Mouse (Mus musculus): ENCODE measurements around the gene Shisa9. TPM values are rescaled to one million over a fixed set of nuclear protein-coding genes. Genes with fewer than 3 reads are reported as not detected.

The Shisa9 gene
- polyA plus RNA-seq, 1 experiment from 2014 or later, result 1.7 TPM

DNA sequence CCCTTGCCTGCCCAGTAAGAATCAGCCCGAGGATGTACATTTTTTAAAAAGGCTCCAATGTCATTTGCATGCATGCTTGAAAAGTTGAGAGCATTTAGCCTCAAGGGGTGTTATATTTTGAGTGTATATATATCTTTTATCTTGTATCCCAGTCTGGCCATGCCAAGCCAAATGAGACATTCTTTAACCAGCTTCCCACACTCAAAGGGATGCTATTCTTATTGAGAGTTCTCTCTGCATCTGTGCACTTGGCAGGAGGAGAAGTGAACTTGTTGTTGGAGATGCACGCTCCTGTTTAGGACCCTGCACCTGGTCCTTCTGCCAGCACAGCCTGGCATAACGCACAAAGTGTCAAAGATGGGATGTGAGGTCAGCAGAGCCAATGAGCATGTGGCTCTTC is 135.6 kb downstream of the Shisa9 start:
- H3K4me3 ChIP-seq (ENCODE audit: low read length), result no peak overlapping the region
- no peaks in the 10 kb centered on the region for H3K4me1 ChIP-seq (replicated peaks; ENCODE audit: control insufficient read depth, insufficient read depth, low read length)
- H3K36me3 ChIP-seq (ENCODE audit: control insufficient read depth, insufficient read depth, low read length), result no peaks in the 10 kb centered on the region
- H3K9ac ChIP-seq (ENCODE audit: low read length), result no peak overlapping the region
- ATAC-seq (ENCODE audit: low read depth), result no peak
- H3K27ac ChIP-seq (ENCODE audit: low read length), result no peak overlapping the region
- no peaks in the 10 kb centered on the region for H3K27me3 ChIP-seq (ENCODE audit: control insufficient read depth, insufficient read depth, low read depth, low read length)
- no peaks in the 10 kb centered on the region for H3K9me3 ChIP-seq (ENCODE audit: control insufficient read depth, low read length)
- 80% methylated on average over 3 of the region's 3 CpGs for WGBS
- no peak overlapping the region for H3K4me2 ChIP-seq (ENCODE audit: low read depth, low read length)

DNA sequence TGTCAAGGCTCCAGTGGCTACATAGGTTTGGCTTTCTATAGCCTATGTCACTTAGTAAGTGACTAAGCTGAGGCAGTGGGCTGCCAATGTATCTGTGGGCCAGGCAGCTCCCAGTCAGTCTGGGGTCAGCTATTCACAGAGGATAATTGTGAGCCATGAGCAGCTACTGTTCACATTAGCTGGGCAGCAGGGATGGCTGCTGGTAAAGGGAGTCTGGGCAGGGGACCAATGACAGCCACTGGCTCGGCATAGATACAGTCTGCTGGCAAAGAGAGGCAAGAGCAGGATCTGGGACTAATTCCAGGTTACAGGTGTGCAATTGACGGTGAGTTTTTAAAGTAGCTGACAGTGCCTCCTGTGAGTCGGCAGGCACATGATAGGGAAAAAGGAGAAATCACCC is 145.9 kb downstream of the Shisa9 start:
- H3K4me3 ChIP-seq (ENCODE audit: low read length), result no peak overlapping the region
- WGBS, result 82% methylated on average over 3 of the region's 3 CpGs
- ATAC-seq (ENCODE audit: low read depth), result no peak

DNA sequence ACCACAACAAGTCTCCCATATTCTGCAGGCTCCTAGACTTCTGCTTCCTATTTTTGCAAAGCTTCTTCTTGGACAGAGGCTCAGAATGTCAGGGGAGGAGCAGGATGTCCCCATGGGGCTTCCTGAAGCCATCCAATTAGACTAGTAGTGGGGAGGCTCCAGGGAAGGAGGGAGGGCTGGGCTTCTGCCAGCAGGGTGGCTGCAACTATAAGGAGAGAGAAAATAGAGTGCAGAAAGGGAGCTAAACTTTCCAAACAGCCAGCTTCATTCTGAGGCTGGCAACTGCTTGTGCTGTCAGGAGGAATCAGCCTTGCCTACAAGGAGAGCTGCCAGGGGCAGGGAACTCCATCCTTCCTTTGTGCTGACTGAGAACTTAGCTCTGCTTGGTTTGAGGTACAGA is 162.8 kb downstream of the Shisa9 start:
- Histone ChIP-seq H3K9me3 (ENCODE audit: control insufficient read depth, low read length) (no peaks in the 10 kb centered on the region), H3K27ac (ENCODE audit: low read length) (no peak overlapping the region), H3K4me1 (replicated peaks; ENCODE audit: control insufficient read depth, insufficient read depth, low read length) (no peaks in the 10 kb centered on the region), H3K4me3 (ENCODE audit: low read length) (no peak overlapping the region), H3K36me3 (ENCODE audit: control insufficient read depth, insufficient read depth, low read length) (no peaks in the 10 kb centered on the region), H3K4me2 (ENCODE audit: low read depth, low read length) (no peak overlapping the region), H3K27me3 (ENCODE audit: control insufficient read depth, insufficient read depth, low read depth, low read length) (no peaks in the 10 kb centered on the region), H3K9ac (ENCODE audit: low read length) (no peak overlapping the region)
- ATAC-seq (ENCODE audit: low read depth), result no peak

More for the DNA sequence above, 145.9 kb downstream of the Shisa9 start:
- H3K27me3 ChIP-seq (ENCODE audit: control insufficient read depth, insufficient read depth, low read depth, low read length), result no peaks in the 10 kb centered on the region
- no peaks in the 10 kb centered on the region for H3K4me1 ChIP-seq (replicated peaks; ENCODE audit: control insufficient read depth, insufficient read depth, low read length)
- H3K36me3 ChIP-seq (ENCODE audit: control insufficient read depth, insufficient read depth, low read length), result no peaks in the 10 kb centered on the region
- no peak overlapping the region for H3K9ac ChIP-seq (ENCODE audit: low read length)
- H3K9me3 ChIP-seq (ENCODE audit: control insufficient read depth, low read length), result peaks cover 4% of the 10 kb centered on the region; the same call in 1 of the 2 replicates
- H3K27ac ChIP-seq (ENCODE audit: low read length), result no peak overlapping the region
- no peak overlapping the region for H3K4me2 ChIP-seq (ENCODE audit: low read depth, low read length)

DNA sequence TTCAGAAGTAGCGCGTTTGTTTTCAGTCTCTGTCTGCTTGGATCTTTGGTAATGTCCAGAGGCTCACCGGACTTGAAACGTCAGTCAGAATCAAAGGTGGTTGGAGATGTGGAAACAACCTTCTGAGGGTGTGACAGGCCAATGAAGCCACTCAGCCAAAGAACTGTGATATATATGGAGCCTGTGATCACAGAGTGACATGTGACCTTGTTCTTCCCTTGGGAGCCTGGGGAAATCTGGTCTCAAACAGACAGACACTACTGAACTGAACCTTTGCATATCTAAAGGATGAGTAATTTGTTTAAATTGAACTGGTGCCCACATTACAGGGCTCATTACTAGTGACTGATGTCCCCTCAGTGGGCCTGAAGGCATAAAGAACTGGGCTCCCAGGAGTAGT is 168.1 kb downstream of the Shisa9 start:
- Histone ChIP-seq H3K27ac (ENCODE audit: low read length) (no peak overlapping the region), H3K36me3 (ENCODE audit: control insufficient read depth, insufficient read depth, low read length) (no peaks in the 10 kb centered on the region), H3K4me3 (ENCODE audit: low read length) (no peak overlapping the region), H3K27me3 (ENCODE audit: control insufficient read depth, insufficient read depth, low read depth, low read length) (no peaks in the 10 kb centered on the region), H3K4me2 (ENCODE audit: low read depth, low read length) (no peak overlapping the region), H3K9me3 (ENCODE audit: control insufficient read depth, low read length) (no peaks in the 10 kb centered on the region), H3K4me1 (replicated peaks; ENCODE audit: control insufficient read depth, insufficient read depth, low read length) (no peaks in the 10 kb centered on the region), H3K9ac (ENCODE audit: low read length) (no peak overlapping the region)
- ATAC-seq (ENCODE audit: low read depth), result no peak
- WGBS, result 75% methylated on average over 4 of the region's 4 CpGs

DNA sequence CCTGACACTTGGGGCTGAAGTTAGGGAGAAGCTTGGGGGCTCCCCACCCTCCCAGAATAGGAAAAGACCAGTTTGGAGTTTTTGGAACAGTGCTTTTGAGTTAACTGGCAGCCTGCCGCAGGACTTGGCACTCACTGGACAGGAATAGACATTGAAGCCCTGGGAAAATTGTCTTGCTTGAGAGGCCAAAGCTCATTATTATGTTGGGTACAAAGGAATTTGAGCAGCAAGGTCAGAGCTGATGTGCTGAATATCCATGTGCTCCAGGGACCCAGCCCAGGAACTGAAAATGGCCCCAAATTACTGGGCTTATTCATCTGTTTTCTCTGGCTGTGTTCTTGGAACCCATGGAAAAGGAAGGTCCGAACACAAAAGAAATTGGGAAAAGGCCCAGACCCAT is 170.6 kb downstream of the Shisa9 start:
- no peak overlapping the region for H3K4me2 ChIP-seq (ENCODE audit: low read depth, low read length)
- no peaks in the 10 kb centered on the region for H3K9me3 ChIP-seq (ENCODE audit: control insufficient read depth, low read length)
- no peak overlapping the region for H3K27ac ChIP-seq (ENCODE audit: low read length)
- H3K4me1 ChIP-seq (replicated peaks; ENCODE audit: control insufficient read depth, insufficient read depth, low read length), result no peaks in the 10 kb centered on the region
- no peaks in the 10 kb centered on the region for H3K27me3 ChIP-seq (ENCODE audit: control insufficient read depth, insufficient read depth, low read depth, low read length)
- 74% methylated on average over 2 of the region's 2 CpGs for WGBS
- no peaks in the 10 kb centered on the region for H3K36me3 ChIP-seq (ENCODE audit: control insufficient read depth, insufficient read depth, low read length)
- no peak overlapping the region for H3K9ac ChIP-seq (ENCODE audit: low read length)
- H3K4me3 ChIP-seq (ENCODE audit: low read length), result no peak overlapping the region
- no peak for ATAC-seq (ENCODE audit: low read depth)

DNA sequence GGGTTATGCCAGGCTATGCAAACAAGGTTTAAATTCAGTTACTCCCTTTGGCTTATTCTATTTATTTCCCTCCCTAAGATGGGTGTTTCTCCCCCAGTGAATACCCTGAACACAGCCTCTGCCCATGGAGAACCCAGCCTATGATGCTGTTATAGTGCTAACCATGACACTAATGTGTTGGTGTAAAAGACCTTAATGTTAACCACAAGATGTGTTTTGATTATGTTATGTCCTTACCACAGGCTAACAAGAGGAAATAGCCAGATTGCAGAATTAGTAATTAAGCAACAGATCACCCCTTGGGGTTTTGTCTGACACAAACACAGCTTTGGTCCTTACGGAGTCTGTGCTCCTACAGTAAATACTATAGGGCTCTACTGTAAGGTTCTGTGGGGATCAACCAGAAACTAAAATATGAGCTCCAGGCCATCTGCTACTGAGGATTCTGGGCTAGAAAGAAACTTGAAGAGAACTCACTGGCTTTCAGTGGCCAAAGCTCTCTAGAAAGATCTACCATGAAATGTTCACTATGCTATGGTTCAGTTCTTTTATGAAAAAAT is 189.6 kb downstream of the Shisa9 start:
- Histone ChIP-seq H3K9ac (ENCODE audit: low read length) (no peak overlapping the region), H3K36me3 (ENCODE audit: control insufficient read depth, insufficient read depth, low read length) (no peaks in the 10 kb centered on the region), H3K4me2 (ENCODE audit: low read depth, low read length) (no peak overlapping the region), H3K9me3 (ENCODE audit: control insufficient read depth, low read length) (no peaks in the 10 kb centered on the region), H3K4me1 (replicated peaks; ENCODE audit: control insufficient read depth, insufficient read depth, low read length) (no peaks in the 10 kb centered on the region), H3K27me3 (ENCODE audit: control insufficient read depth, insufficient read depth, low read depth, low read length) (no peaks in the 10 kb centered on the region), H3K27ac (ENCODE audit: low read length) (no peak overlapping the region), H3K4me3 (ENCODE audit: low read length) (no peak overlapping the region)
- 85% methylated on average over 1 of the region's 1 CpGs for WGBS
- ATAC-seq (ENCODE audit: low read depth), result no peak

DNA sequence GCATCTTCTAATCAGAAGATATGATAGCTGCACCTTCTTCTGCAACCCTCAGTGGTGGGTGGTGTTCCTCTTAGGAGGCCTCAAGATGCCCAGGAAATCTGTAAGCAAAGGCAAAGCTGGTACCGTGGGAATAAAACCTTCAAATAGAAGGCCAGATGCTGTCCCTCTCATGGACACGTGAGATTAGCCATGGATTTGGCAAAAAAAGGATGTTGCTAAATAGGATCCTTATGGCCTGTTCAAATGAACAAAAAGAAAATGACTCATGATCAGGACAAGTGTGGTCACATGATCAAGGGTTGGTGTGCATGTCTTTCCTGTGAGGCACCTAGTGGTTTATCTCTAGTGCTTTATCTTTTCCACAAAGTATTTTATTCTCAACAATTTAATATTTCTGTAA is 194.1 kb downstream of the Shisa9 start:
- no peaks in the 10 kb centered on the region for H3K27me3 ChIP-seq (ENCODE audit: control insufficient read depth, insufficient read depth, low read depth, low read length)
- no peaks in the 10 kb centered on the region for H3K36me3 ChIP-seq (ENCODE audit: control insufficient read depth, insufficient read depth, low read length)
- H3K4me1 ChIP-seq (replicated peaks; ENCODE audit: control insufficient read depth, insufficient read depth, low read length), result no peaks in the 10 kb centered on the region
- H3K9ac ChIP-seq (ENCODE audit: low read length), result no peak overlapping the region
- no peak overlapping the region for H3K4me3 ChIP-seq (ENCODE audit: low read length)
- H3K9me3 ChIP-seq (ENCODE audit: control insufficient read depth, low read length), result no peaks in the 10 kb centered on the region
- 56% methylated on average over 2 of the region's 2 CpGs for WGBS
- no peak for ATAC-seq (ENCODE audit: low read depth)
- no peak overlapping the region for H3K4me2 ChIP-seq (ENCODE audit: low read depth, low read length)
- H3K27ac ChIP-seq (ENCODE audit: low read length), result no peak overlapping the region

DNA sequence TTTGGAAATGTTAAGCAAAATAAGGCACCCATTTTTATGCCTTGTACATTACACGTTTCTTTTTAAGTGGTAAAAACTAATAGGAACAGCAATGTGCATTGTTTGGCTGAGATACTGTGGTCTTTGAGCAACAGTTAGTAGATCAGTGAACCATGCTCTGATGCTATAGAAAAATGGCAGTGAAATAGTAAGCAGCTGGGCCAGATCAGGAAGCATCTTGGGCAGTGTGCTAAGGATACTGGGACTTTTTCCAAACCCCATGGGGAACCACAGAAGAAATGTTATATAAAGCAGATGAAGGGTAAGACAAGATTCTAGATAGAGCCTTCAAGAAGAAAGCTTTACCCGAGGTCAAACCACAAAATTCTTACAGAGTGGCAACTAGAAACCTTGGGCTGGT is 205.8 kb downstream of the Shisa9 start:
- 39% methylated on average over 2 of the region's 2 CpGs for WGBS
- H3K4me1 ChIP-seq (replicated peaks; ENCODE audit: control insufficient read depth, insufficient read depth, low read length), result no peaks in the 10 kb centered on the region
- H3K27me3 ChIP-seq (ENCODE audit: control insufficient read depth, insufficient read depth, low read depth, low read length), result no peaks in the 10 kb centered on the region
- H3K9me3 ChIP-seq (ENCODE audit: control insufficient read depth, low read length), result no peaks in the 10 kb centered on the region
- H3K4me2 ChIP-seq (ENCODE audit: low read depth, low read length), result no peak overlapping the region
- H3K36me3 ChIP-seq (ENCODE audit: control insufficient read depth, insufficient read depth, low read length), result no peaks in the 10 kb centered on the region
- H3K9ac ChIP-seq (ENCODE audit: low read length), result no peak overlapping the region
- no peak overlapping the region for H3K27ac ChIP-seq (ENCODE audit: low read length)
- no peak overlapping the region for H3K4me3 ChIP-seq (ENCODE audit: low read length)
- peak; percentile 81 for ATAC-seq (ENCODE audit: low read depth)

DNA sequence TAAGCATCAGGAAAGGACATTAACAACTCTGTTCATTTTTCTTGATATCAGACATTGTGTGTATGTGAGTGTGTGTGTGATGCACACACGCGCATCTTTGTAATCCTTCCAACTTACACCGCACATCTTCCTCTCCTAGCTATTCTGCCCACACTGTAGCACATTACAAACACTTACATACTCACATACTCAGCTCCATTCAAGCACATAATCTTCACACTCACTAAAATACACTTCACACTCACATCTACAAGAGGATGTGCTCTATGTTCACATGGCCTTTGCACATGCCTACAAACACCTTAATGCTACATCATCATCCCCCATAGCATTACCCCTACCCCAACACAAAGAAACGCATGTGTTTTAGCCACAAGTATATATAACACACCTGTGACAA is 212.9 kb downstream of the Shisa9 start:
- H3K36me3 ChIP-seq (ENCODE audit: control insufficient read depth, insufficient read depth, low read length), result no peaks in the 10 kb centered on the region
- no peak overlapping the region for H3K4me3 ChIP-seq (ENCODE audit: low read length)
- no peaks in the 10 kb centered on the region for H3K9me3 ChIP-seq (ENCODE audit: control insufficient read depth, low read length)
- no peak overlapping the region for H3K4me2 ChIP-seq (ENCODE audit: low read depth, low read length)
- ATAC-seq (ENCODE audit: low read depth), result no peak
- 97% methylated on average over 4 of the region's 4 CpGs for WGBS
- no peaks in the 10 kb centered on the region for H3K27me3 ChIP-seq (ENCODE audit: control insufficient read depth, insufficient read depth, low read depth, low read length)
- H3K9ac ChIP-seq (ENCODE audit: low read length), result no peak overlapping the region
- no peak overlapping the region for H3K27ac ChIP-seq (ENCODE audit: low read length)
- H3K4me1 ChIP-seq (replicated peaks; ENCODE audit: control insufficient read depth, insufficient read depth, low read length), result no peaks in the 10 kb centered on the region

DNA sequence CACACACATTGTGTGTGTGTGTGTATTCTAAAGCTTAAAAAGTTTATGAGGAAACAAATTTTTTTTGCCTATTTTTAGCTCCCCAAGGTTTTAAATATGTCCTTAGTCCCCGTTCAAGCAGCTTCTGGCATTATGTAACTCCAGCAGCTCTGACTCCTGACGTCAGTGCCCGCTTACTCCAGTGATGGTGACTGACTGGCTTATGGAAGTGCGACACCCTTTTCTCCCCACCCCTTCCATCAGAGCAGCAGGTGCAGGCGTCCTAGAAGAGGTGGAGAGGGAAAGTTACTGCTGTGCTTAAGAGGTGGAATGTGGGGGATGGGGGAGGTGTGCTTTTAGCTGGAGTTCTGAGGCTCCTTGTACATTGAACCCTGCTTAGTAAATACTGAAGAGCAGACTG is 213.7 kb downstream of the Shisa9 start:
- Histone ChIP-seq H3K9ac (ENCODE audit: low read length) (no peak overlapping the region), H3K9me3 (ENCODE audit: control insufficient read depth, low read length) (no peaks in the 10 kb centered on the region), H3K4me3 (ENCODE audit: low read length) (no peak overlapping the region), H3K4me1 (replicated peaks; ENCODE audit: control insufficient read depth, insufficient read depth, low read length) (no peaks in the 10 kb centered on the region), H3K4me2 (ENCODE audit: low read depth, low read length) (no peak overlapping the region), H3K36me3 (ENCODE audit: control insufficient read depth, insufficient read depth, low read length) (no peaks in the 10 kb centered on the region), H3K27ac (ENCODE audit: low read length) (no peak overlapping the region), H3K27me3 (ENCODE audit: control insufficient read depth, insufficient read depth, low read depth, low read length) (no peaks in the 10 kb centered on the region)
- WGBS, result 31% methylated on average over 5 of the region's 5 CpGs
- peak; percentile 38; the same call in 1 of the 2 replicates for ATAC-seq (ENCODE audit: low read depth)

Measured in lung, embryonic 16.5 days (tissue).